Mouse (Mus musculus): ENCODE data around the gene Akr1b10. TPM values are rescaled to one million over a fixed set of nuclear protein-coding genes. Genes with fewer than 3 reads are reported as not detected.

Gene Akr1b10
- polyA plus RNA-seq, 1 experiment from 2014 or later: 5.5 TPM

GRCm38 (mm10) chr6:34419071-34419470 lies 35.1 kb downstream of the Akr1b10 start:
- no peaks in the 10 kb centered on the region for H3K36me3 ChIP-seq (ENCODE audit: control insufficient read depth, insufficient read depth)
- H3K27me3 ChIP-seq (ENCODE audit: control insufficient read depth, insufficient read depth, low read depth, low read length): no peaks in the 10 kb centered on the region
- H3K4me1 ChIP-seq (ENCODE audit: control insufficient read depth, low read depth, low read length): no peaks in the 10 kb centered on the region
- no peaks in the 10 kb centered on the region for H3K9me3 ChIP-seq (replicated peaks; ENCODE audit: control insufficient read depth, low read length)
- no peak overlapping the region for H3K4me2 ChIP-seq (ENCODE audit: low read depth, low read length)
- H3K9ac ChIP-seq (ENCODE audit: low read depth, low read length): no peak overlapping the region
- no peak overlapping the region for H3K27ac ChIP-seq (ENCODE audit: low read length)
- ATAC-seq (ENCODE audit: low read depth): no peak
- no peak overlapping the region for H3K4me3 ChIP-seq (ENCODE audit: low read depth, low read length)

DNA sequence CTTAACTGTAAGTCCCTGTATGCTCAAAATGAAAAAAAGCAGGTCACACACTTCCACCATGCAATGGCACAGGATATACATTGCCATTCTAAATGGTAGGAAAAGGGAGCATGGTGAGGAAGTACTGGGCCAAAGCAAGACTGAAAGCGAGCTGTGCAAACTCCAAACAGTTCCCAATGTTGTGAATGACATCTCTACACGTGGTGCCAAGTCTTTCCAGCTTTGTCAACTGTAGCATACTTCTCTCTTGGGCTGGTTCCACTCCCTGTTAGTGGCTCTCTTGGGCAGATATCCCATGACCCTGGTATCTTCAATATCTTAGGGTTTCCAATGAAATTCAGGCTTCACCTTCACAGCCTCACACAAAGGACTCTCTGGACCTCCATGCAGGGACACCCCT lies 55.0 kb downstream of the Akr1b10 start:
- no peak for ATAC-seq (ENCODE audit: low read depth)
- no peaks in the 10 kb centered on the region for H3K27me3 ChIP-seq (ENCODE audit: control insufficient read depth, insufficient read depth, low read depth, low read length)
- H3K27ac ChIP-seq (ENCODE audit: low read length): no peak overlapping the region
- H3K9ac ChIP-seq (ENCODE audit: low read depth, low read length): no peak overlapping the region
- 30% methylated on average over 2 of the region's 2 CpGs for WGBS (ENCODE audit: insufficient replicate concordance)
- no peaks in the 10 kb centered on the region for H3K36me3 ChIP-seq (ENCODE audit: control insufficient read depth, insufficient read depth)
- no peaks in the 10 kb centered on the region for H3K4me1 ChIP-seq (ENCODE audit: control insufficient read depth, low read depth, low read length)
- H3K4me2 ChIP-seq (ENCODE audit: low read depth, low read length): no peak overlapping the region
- no peak overlapping the region for H3K4me3 ChIP-seq (ENCODE audit: low read depth, low read length)
- no peaks in the 10 kb centered on the region for H3K9me3 ChIP-seq (replicated peaks; ENCODE audit: control insufficient read depth, low read length)

- 58% methylated on average over 9 of the region's 9 CpGs for WGBS (ENCODE audit: insufficient replicate concordance)
- Histone ChIP-seq H3K4me2 (ENCODE audit: low read depth, low read length) (no peak overlapping the region), H3K36me3 (ENCODE audit: control insufficient read depth, insufficient read depth) (no peaks in the 10 kb centered on the region), H3K9ac (ENCODE audit: low read depth, low read length) (no peak overlapping the region), H3K27ac (ENCODE audit: low read length) (no peak overlapping the region), H3K4me3 (ENCODE audit: low read depth, low read length) (no peak overlapping the region), H3K4me1 (ENCODE audit: control insufficient read depth, low read depth, low read length) (no peaks in the 10 kb centered on the region), H3K27me3 (ENCODE audit: control insufficient read depth, insufficient read depth, low read depth, low read length) (no peaks in the 10 kb centered on the region), H3K9me3 (replicated peaks; ENCODE audit: control insufficient read depth, low read length) (no peaks in the 10 kb centered on the region)
- ATAC-seq (ENCODE audit: low read depth): no peak
Measured at GRCm38 (mm10) chr6:34441556-34442257, 57.7 kb downstream of the Akr1b10 start.

GRCm38 (mm10) chr6:34443791-34444190 lies 59.8 kb downstream of the Akr1b10 start:
- Histone ChIP-seq H3K4me2 (ENCODE audit: low read depth, low read length) (no peak overlapping the region), H3K27me3 (ENCODE audit: control insufficient read depth, insufficient read depth, low read depth, low read length) (no peaks in the 10 kb centered on the region), H3K9ac (ENCODE audit: low read depth, low read length) (no peak overlapping the region), H3K4me1 (ENCODE audit: control insufficient read depth, low read depth, low read length) (no peaks in the 10 kb centered on the region), H3K36me3 (ENCODE audit: control insufficient read depth, insufficient read depth) (no peaks in the 10 kb centered on the region), H3K4me3 (ENCODE audit: low read depth, low read length) (no peak overlapping the region), H3K27ac (ENCODE audit: low read length) (no peak overlapping the region), H3K9me3 (replicated peaks; ENCODE audit: control insufficient read depth, low read length) (no peaks in the 10 kb centered on the region)
- WGBS (ENCODE audit: insufficient replicate concordance): 60% methylated on average over 2 of the region's 2 CpGs
- no peak for ATAC-seq (ENCODE audit: low read depth)

Other genes with a start within 250 kb of the Akr1b10 start
- 20.1 and 20.4 TPM in 2 replicates for gene Slc35b4, start 207.1 kb upstream of the Akr1b10 start, polyA plus RNA-seq (2015; fragmentation: Nextera tagmentation; extraction: Ambion mirVana)
- gene Akr1b3, start 66.7 kb upstream of the Akr1b10 start, polyA plus RNA-seq (2015; fragmentation: Nextera tagmentation; extraction: Ambion mirVana): 32.6 and 33.7 TPM in 2 replicates
- gene Akr1b8, start 30.1 kb upstream of the Akr1b10 start, polyA plus RNA-seq (2015; fragmentation: Nextera tagmentation; extraction: Ambion mirVana): 4.9 and 5.4 TPM in 2 replicates
- 18.6 and 27.7 TPM in 2 replicates for gene Akr1b7, start 28.1 kb downstream of the Akr1b10 start, polyA plus RNA-seq (2015; fragmentation: Nextera tagmentation; extraction: Ambion mirVana)
- 223 TPM in 2 replicates for gene Bpgm, start 92.0 kb downstream of the Akr1b10 start, polyA plus RNA-seq (2015; fragmentation: Nextera tagmentation; extraction: Ambion mirVana)
- 66.8 and 68.7 TPM in 2 replicates for gene Cald1, start 214.3 kb downstream of the Akr1b10 start, polyA plus RNA-seq (2015; fragmentation: Nextera tagmentation; extraction: Ambion mirVana)

Data from liver, embryonic 16.5 days (tissue).